Comparison of ENCODE assay signal across 23 mouse cellular contexts in genomic region chr6:34871929-34872328, GRCm38 (mm10). TPM values are rescaled to one million over a fixed set of nuclear protein-coding genes. Genes with fewer than 3 reads are reported as not detected.
DNase-seq lines count a peak whose midpoint lies in the region; ATAC-seq lines count a peak whose summit lies in the region.
"Had no signal": no experiment of that assay in that cellular context is flagged by ENCODE, and none has a peak within 500 bp of the region (broad histone marks: within the 10 kb centered on the region; RNA-seq: fewer than 3 reads in every experiment).

No protein-coding gene starts in this region.

- H3K9me3 ChIP-seq in heart, embryonic 10.5 days = no peaks in the 10 kb centered on the region
- H3K9me3 ChIP-seq in neural tube, embryonic 15.5 days (replicated peaks) = no peaks in the 10 kb centered on the region
- H3K9me3 ChIP-seq in limb, embryonic 10.5 days (replicated peaks) = no peaks in the 10 kb centered on the region
- H3K9me3 ChIP-seq: heart, embryonic 12.5 days had no signal

- no peaks in the 10 kb centered on the region for H3K27me3 ChIP-seq in heart, embryonic 10.5 days (ENCODE audit: insufficient read depth, poor library complexity, severe bottlenecking)
- no peaks in the 10 kb centered on the region for H3K27me3 ChIP-seq in neural tube, embryonic 15.5 days (replicated peaks)
- no peaks in the 10 kb centered on the region for H3K27me3 ChIP-seq in limb, embryonic 10.5 days (ENCODE audit: low read depth, poor library complexity, severe bottlenecking)
- H3K27me3 ChIP-seq: heart, embryonic 12.5 days had no signal

- no peak overlapping the region for H3K4me2 ChIP-seq in neural tube, embryonic 15.5 days
- H3K4me2 ChIP-seq: heart, embryonic 12.5 days had no signal

- no peak for ATAC-seq in neural tube, embryonic 15.5 days (ENCODE audit: low FRiP score)
- ATAC-seq: forebrain, postnatal 0 days; hindbrain, embryonic 16.5 days; midbrain, embryonic 16.5 days had no signal

- DNase-seq in heart, embryonic 10.5 days (ENCODE audit: low spot score) = no peak
- DNase-seq in heart, adult 8-10 months (ENCODE audit: low spot score) = no peak
- DNase-seq in neural tube, embryonic 10.5 days (ENCODE audit: extremely low spot score, low spot score) = peak; percentile 10
- DNase-seq in limb, embryonic 10.5 days (ENCODE audit: low spot score) = peak; percentile 21
- no peak for DNase-seq in layer of hippocampus, postnatal 10 days (ENCODE audit: low spot score in 2 of 2)
- DNase-seq in adrenal gland, postnatal 14 days = no peak
- DNase-seq: cerebellum, postnatal 25 days; forebrain, postnatal 0 days; gastrocnemius, postnatal 25 days; heart, postnatal 36 days; kidney, adult 18-20 months; kidney, postnatal 25 days; lung, postnatal 36 days; thymus, adult 2 months had no signal

- H3K27ac ChIP-seq in heart, embryonic 10.5 days = peak overlapping the region; percentile 45; the same call in 1 of the 2 replicates
- no peak overlapping the region for H3K27ac ChIP-seq in neural tube, embryonic 15.5 days (replicated peaks)
- no peak overlapping the region for H3K27ac ChIP-seq in limb, embryonic 10.5 days

- peaks cover 4% of the 10 kb centered on the region for H3K36me3 ChIP-seq in heart, embryonic 10.5 days
- no peaks in the 10 kb centered on the region for H3K36me3 ChIP-seq in neural tube, embryonic 15.5 days
- H3K36me3 ChIP-seq in limb, embryonic 10.5 days = peaks cover 36% of the 10 kb centered on the region

- peaks cover 68% of the 10 kb centered on the region for H3K4me1 ChIP-seq in heart, embryonic 10.5 days
- peaks cover 11% of the 10 kb centered on the region for H3K4me1 ChIP-seq in neural tube, embryonic 15.5 days
- H3K4me1 ChIP-seq in limb, embryonic 10.5 days = peaks cover 10% of the 10 kb centered on the region

- no peak overlapping the region for H3K9ac ChIP-seq in neural tube, embryonic 15.5 days (replicated peaks)
- H3K9ac ChIP-seq: forebrain, postnatal 0 days; heart, embryonic 12.5 days had no signal

- 92% methylated on average over 7 of the region's 7 CpGs for WGBS in heart, embryonic 10.5 days
- 95% methylated on average over 7 of the region's 7 CpGs for WGBS in neural tube, embryonic 15.5 days
- 92% methylated on average over 7 of the region's 7 CpGs for WGBS in limb, embryonic 10.5 days

- H3K4me3 ChIP-seq in heart, embryonic 10.5 days = no peak overlapping the region
- H3K4me3 ChIP-seq in neural tube, embryonic 15.5 days (replicated peaks) = no peak overlapping the region
- H3K4me3 ChIP-seq in limb, embryonic 10.5 days = no peak overlapping the region
- H3K4me3 ChIP-seq: heart, embryonic 12.5 days had no signal

RNA-seq across cellular contexts. Expression of gene Cyren, which starts 5.9 kb away (rescaled TPM):
- 13.7 and 16.5 TPM in 2 replicates for polyA plus RNA-seq in heart, embryonic 10.5 days (2016; fragmentation: Nextera tagmentation; extraction: Ambion mirVana)
- 1 to 10 TPM; 3.7 to 4.2 (median 3.8) TPM for total RNA-seq in heart, adult 8-10 months (2022)
- polyA plus RNA-seq in neural tube, embryonic 15.5 days (2015; fragmentation: Nextera tagmentation; extraction: Ambion mirVana) = 8.8 and 10.6 TPM in 2 replicates
- 19.6 and 20.1 TPM in 2 replicates for polyA plus RNA-seq in limb, embryonic 10.5 days (2016; fragmentation: Nextera tagmentation; extraction: Ambion mirVana)
- 1 to 10 TPM; 5.4 TPM for total RNA-seq in layer of hippocampus, postnatal 10 days (2021)
- total RNA-seq in adrenal gland, postnatal 14 days (2021) = 8.1 and 8.5 TPM in 2 replicates

RNA-seq across cellular contexts. Expression of gene Tmem140, which starts 9.0 kb away (rescaled TPM):
- polyA plus RNA-seq in heart, embryonic 10.5 days (2016; fragmentation: Nextera tagmentation; extraction: Ambion mirVana) = 1.4 and 1.8 TPM in 2 replicates
- 10 to 100 TPM; 17.8 to 27.1 (median 24.5) TPM for total RNA-seq in heart, adult 8-10 months (2022)
- 1.1 and 2.6 TPM in 2 replicates for polyA plus RNA-seq in neural tube, embryonic 15.5 days (2015; fragmentation: Nextera tagmentation; extraction: Ambion mirVana)
- 2.3 and 2.7 TPM in 2 replicates for polyA plus RNA-seq in limb, embryonic 10.5 days (2016; fragmentation: Nextera tagmentation; extraction: Ambion mirVana)
- 1 to 10 TPM; 1.1 to 1.8 TPM for total RNA-seq in layer of hippocampus, postnatal 10 days (2021)
- 22.5 and 28.9 TPM in 2 replicates for total RNA-seq in adrenal gland, postnatal 14 days (2021)

RNA-seq across cellular contexts. Expression of gene Wdr91, which starts 38.7 kb away (rescaled TPM):
- polyA plus RNA-seq in heart, embryonic 10.5 days (2016; fragmentation: Nextera tagmentation; extraction: Ambion mirVana) = 12.6 and 13.0 TPM in 2 replicates
- 10 to 100 TPM; 11.6 to 15.9 (median 13.3) TPM for total RNA-seq in heart, adult 8-10 months (2022)
- polyA plus RNA-seq in neural tube, embryonic 15.5 days (2015; fragmentation: Nextera tagmentation; extraction: Ambion mirVana) = 13.4 and 15.1 TPM in 2 replicates
- 9.6 and 13.0 TPM in 2 replicates for polyA plus RNA-seq in limb, embryonic 10.5 days (2016; fragmentation: Nextera tagmentation; extraction: Ambion mirVana)
- total RNA-seq in layer of hippocampus, postnatal 10 days (2021) = 10 to 100 TPM; 32.6 to 34.9 TPM
- 25.5 and 29.3 TPM in 2 replicates for total RNA-seq in adrenal gland, postnatal 14 days (2021)

RNA-seq across cellular contexts. Expression of gene Stra8, which starts 48.0 kb away (rescaled TPM):
- polyA plus RNA-seq in heart, embryonic 10.5 days (2016; fragmentation: Nextera tagmentation; extraction: Ambion mirVana) = not detected in 2 replicates
- not detected for total RNA-seq in heart, adult 8-10 months (2022)
- not detected in 2 replicates for polyA plus RNA-seq in neural tube, embryonic 15.5 days (2015; fragmentation: Nextera tagmentation; extraction: Ambion mirVana)
- polyA plus RNA-seq in limb, embryonic 10.5 days (2016; fragmentation: Nextera tagmentation; extraction: Ambion mirVana) = not detected in 2 replicates
- not detected for total RNA-seq in layer of hippocampus, postnatal 10 days (2021)
- total RNA-seq in adrenal gland, postnatal 14 days (2021) = not detected in 2 replicates
- total RNA-seq: adrenal gland, postnatal 4 days; forebrain, postnatal 0 days; gastrocnemius, postnatal 25 days; heart, postnatal 36 days; left cerebral cortex, postnatal 14 days; liver, adult 2 months had no signal
- polyA plus RNA-seq: forebrain, postnatal 0 days; heart, embryonic 12.5 days; hindbrain, embryonic 16.5 days; liver, adult 2 months; midbrain, embryonic 16.5 days; neural tube, embryonic 11.5 days; urinary bladder, adult 2 months had no signal

Comparison
In these comparisons a context has a peak if more than half of its experiments do, and no peak if none do; other contexts are left out.
1. DNase-seq: peak in neural tube, embryonic 10.5 days (single experiment) and limb, embryonic 10.5 days (single experiment); none in heart, embryonic 10.5 days (single experiment), heart, adult 8-10 months (single experiment), layer of hippocampus, postnatal 10 days (0 of 2) and adrenal gland, postnatal 14 days (single experiment).